Mouse (Mus musculus): ENCODE measurements around the gene Tmem243.
A peak's percentile ranks its signal among the peaks of the same experiment; 100 is the strongest.
"Not testable (repeated sequence)": the region's sequence is repeated elsewhere in the genome, so short reads cannot be mapped to it uniquely, and the experiment has no call there.

Tmem243 gene

GRCm38 (mm10) chr5:9107296-9108089, 7.0 kb downstream of the Tmem243 start:
- DNase-seq (ENCODE audit: low spot score in 2 of 2), result no peak

- no peak for DNase-seq (ENCODE audit: low spot score in 2 of 2)
Observed at GRCm38 (mm10) chr5:9108490-9108889, 8.0 kb downstream of the Tmem243 start.

GRCm38 (mm10) chr5:9109582-9109981, 9.1 kb downstream of the Tmem243 start:
- peak in 1 of 2 experiments; percentile 27 for DNase-seq (ENCODE audit: low spot score in 2 of 2)

- no peak for DNase-seq (ENCODE audit: low spot score in 2 of 2)
Observed at GRCm38 (mm10) chr5:9111285-9111684, 10.8 kb downstream of the Tmem243 start.

GRCm38 (mm10) chr5:9111759-9112158, 11.3 kb downstream of the Tmem243 start:
- peak; percentile 23 to 68 for DNase-seq (ENCODE audit: low spot score in 2 of 2)

- no peak for DNase-seq (ENCODE audit: low spot score in 2 of 2)
Observed at GRCm38 (mm10) chr5:9114162-9114561, 13.7 kb downstream of the Tmem243 start.

- DNase-seq (ENCODE audit: low spot score in 2 of 2), result no peak
Observed at GRCm38 (mm10) chr5:9124134-9124533, 23.7 kb downstream of the Tmem243 start.

- no peak for DNase-seq (ENCODE audit: low spot score in 2 of 2)
Observed at GRCm38 (mm10) chr5:9128566-9128965, 28.1 kb downstream of the Tmem243 start.

- no peak for DNase-seq (ENCODE audit: low spot score in 2 of 2)
Observed at GRCm38 (mm10) chr5:9131786-9132185, 31.3 kb downstream of the Tmem243 start.

GRCm38 (mm10) chr5:9135588-9135987, 35.1 kb downstream of the Tmem243 start:
- DNase-seq (ENCODE audit: low spot score in 2 of 2), result no peak

GRCm38 (mm10) chr5:9140724-9141123, 40.3 kb downstream of the Tmem243 start:
- DNase-seq (ENCODE audit: low spot score in 2 of 2), result no peak

GRCm38 (mm10) chr5:9142376-9142775, 41.9 kb downstream of the Tmem243 start:
- DNase-seq (ENCODE audit: low spot score in 2 of 2), result no peak

- DNase-seq (ENCODE audit: low spot score in 2 of 2), result no peak
Observed at GRCm38 (mm10) chr5:9149273-9149850, 48.9 kb downstream of the Tmem243 start.

GRCm38 (mm10) chr5:9156746-9157145, 56.3 kb downstream of the Tmem243 start:
- DNase-seq (ENCODE audit: low spot score in 2 of 2), result no peak

GRCm38 (mm10) chr5:9157336-9157735, 56.9 kb downstream of the Tmem243 start:
- DNase-seq (ENCODE audit: low spot score in 2 of 2), result no peak

GRCm38 (mm10) chr5:9160831-9161455, 60.5 kb downstream of the Tmem243 start:
- no peak for DNase-seq (ENCODE audit: low spot score in 2 of 2)

- peak; percentile 82 to 89 for DNase-seq (ENCODE audit: low spot score in 2 of 2)
Observed at GRCm38 (mm10) chr5:9161456-9162041, 61.1 kb downstream of the Tmem243 start, which contains the start of gene Dmtf1. Gene Dmtf1 (minus strand): TSS chr5:9161776.

- DNase-seq (ENCODE audit: low spot score in 2 of 2), result peak; percentile 9
Observed at GRCm38 (mm10) chr5:9162088-9162487, 61.6 kb downstream of the Tmem243 start.

- DNase-seq (ENCODE audit: low spot score in 2 of 2), result no peak
Observed at GRCm38 (mm10) chr5:9163411-9163810, 62.9 kb downstream of the Tmem243 start.

- not testable (repeated sequence) for DNase-seq (ENCODE audit: low spot score in 2 of 2)
Observed at GRCm38 (mm10) chr5:9165151-9165550, 64.7 kb downstream of the Tmem243 start.

GRCm38 (mm10) chr5:9166366-9166765, 65.9 kb downstream of the Tmem243 start:
- DNase-seq (ENCODE audit: low spot score in 2 of 2), result no peak

GRCm38 (mm10) chr5:9169328-9170005, 69.0 kb downstream of the Tmem243 start:
- DNase-seq (ENCODE audit: low spot score in 2 of 2), result not testable (repeated sequence)
